Mouse (Mus musculus): ENCODE data around the gene Aplp1. TPM values are rescaled to one million over a fixed set of nuclear protein-coding genes. Genes with fewer than 3 reads are reported as not detected.

The Aplp1 gene
- polyA plus RNA-seq, 1 experiment from 2014 or later, result 32.3 TPM

GRCm38 (mm10) chr7:30421175-30421889 lies 24.0 kb downstream of the Aplp1 start, which contains the start of gene Nfkbid:
Gene Nfkbid, plus strand, starts transcription at chr7:30421732.
- peak within 1 kb of the TSS; percentile 75 for H3K27ac ChIP-seq (replicated peaks)
- peak; percentile 49 for DNase-seq (ENCODE audit: low spot score)
- 10% methylated on average over 31 of the region's 31 CpGs for WGBS

GRCm38 (mm10) chr7:30420673-30421072 lies 24.7 kb downstream of the Aplp1 start:
- WGBS, result 90% methylated on average over 3 of the region's 3 CpGs
- H3K4me1 ChIP-seq, result peaks cover 24% of the 10 kb centered on the region
- H3K4me3 ChIP-seq, result no peak overlapping the region
- no peak overlapping the region for H3K27ac ChIP-seq (replicated peaks)
- H3K27me3 ChIP-seq (replicated peaks; ENCODE audit: low read depth, poor library complexity, severe bottlenecking), result peaks cover 46% of the 10 kb centered on the region
- peaks cover 6% of the 10 kb centered on the region; the same call in 1 of the 2 replicates for H3K9me3 ChIP-seq
- peaks cover 6% of the 10 kb centered on the region for H3K36me3 ChIP-seq (replicated peaks)
- DNase-seq (ENCODE audit: low spot score), result no peak

More at GRCm38 (mm10) chr7:30421175-30421889, 24.0 kb downstream of the Aplp1 start, which contains the start of gene Nfkbid:
- peaks cover 11% of the 10 kb centered on the region for H3K36me3 ChIP-seq (replicated peaks)
- H3K9me3 ChIP-seq, result peaks cover 6% of the 10 kb centered on the region; the same call in 1 of the 2 replicates
- peaks cover 24% of the 10 kb centered on the region for H3K4me1 ChIP-seq
- H3K27me3 ChIP-seq (replicated peaks; ENCODE audit: low read depth, poor library complexity, severe bottlenecking), result peaks cover 46% of the 10 kb centered on the region
- peak within 1 kb of the TSS; percentile 68 for H3K4me3 ChIP-seq

GRCm38 (mm10) chr7:30419561-30420499 lies 25.5 kb downstream of the Aplp1 start, which contains the start of gene Hcst:
Gene Hcst, minus strand, starts transcription at chr7:30419854.
- Histone ChIP-seq H3K9me3 (peaks cover 6% of the 10 kb centered on the region; the same call in 1 of the 2 replicates), H3K27me3 (replicated peaks; ENCODE audit: low read depth, poor library complexity, severe bottlenecking) (peaks cover 46% of the 10 kb centered on the region)

GRCm38 (mm10) chr7:30417856-30418255 lies 27.5 kb downstream of the Aplp1 start:
- Histone ChIP-seq H3K9me3 (peaks cover 6% of the 10 kb centered on the region; the same call in 1 of the 2 replicates), H3K27ac (replicated peaks) (no peak overlapping the region), H3K4me3 (no peak overlapping the region), H3K27me3 (replicated peaks; ENCODE audit: low read depth, poor library complexity, severe bottlenecking) (peaks cover 31% of the 10 kb centered on the region), H3K36me3 (replicated peaks) (no peaks in the 10 kb centered on the region), H3K4me1 (peaks cover 17% of the 10 kb centered on the region)
- WGBS, result 75% methylated on average over 9 of the region's 9 CpGs
- DNase-seq (ENCODE audit: low spot score), result no peak

More at GRCm38 (mm10) chr7:30419561-30420499, 25.5 kb downstream of the Aplp1 start, which contains the start of gene Hcst:
- peaks cover 24% of the 10 kb centered on the region for H3K4me1 ChIP-seq
- WGBS, result 72% methylated on average over 10 of the region's 10 CpGs
- no peak within 1 kb of the TSS for H3K27ac ChIP-seq (replicated peaks)
- DNase-seq (ENCODE audit: low spot score), result no peak
- H3K4me3 ChIP-seq, result no peak within 1 kb of the TSS
- no peaks in the 10 kb centered on the region for H3K36me3 ChIP-seq (replicated peaks)

- no peak for DNase-seq (ENCODE audit: low spot score)
- no peak within 1 kb of the TSS for H3K27ac ChIP-seq (replicated peaks)
- H3K4me1 ChIP-seq, result no peaks in the 10 kb centered on the region
- no peaks in the 10 kb centered on the region for H3K27me3 ChIP-seq (replicated peaks; ENCODE audit: low read depth, poor library complexity, severe bottlenecking)
- 78% methylated on average over 5 of the region's 5 CpGs for WGBS
- no peaks in the 10 kb centered on the region for H3K36me3 ChIP-seq (replicated peaks)
- no peak within 1 kb of the TSS for H3K4me3 ChIP-seq
- peaks cover under 1% of the 10 kb centered on the region; the same call in 1 of the 2 replicates for H3K9me3 ChIP-seq
Observed at GRCm38 (mm10) chr7:30413596-30413995, 31.7 kb downstream of the Aplp1 start, which contains the start of gene Tyrobp. Gene Tyrobp, plus strand, starts transcription at chr7:30413760.

GRCm38 (mm10) chr7:30412735-30413147 lies 32.6 kb downstream of the Aplp1 start:
- Histone ChIP-seq H3K4me3 (no peak overlapping the region), H3K27ac (replicated peaks) (no peak overlapping the region), H3K27me3 (replicated peaks; ENCODE audit: low read depth, poor library complexity, severe bottlenecking) (no peaks in the 10 kb centered on the region), H3K4me1 (no peaks in the 10 kb centered on the region), H3K9me3 (no peaks in the 10 kb centered on the region), H3K36me3 (replicated peaks) (no peaks in the 10 kb centered on the region)
- WGBS, result 55% methylated on average over 4 of the region's 4 CpGs
- no peak for DNase-seq (ENCODE audit: low spot score)

- no peaks in the 10 kb centered on the region for H3K4me1 ChIP-seq
Observed at GRCm38 (mm10) chr7:30411023-30411422, 34.3 kb downstream of the Aplp1 start.

GRCm38 (mm10) chr7:30409789-30410188 lies 35.5 kb downstream of the Aplp1 start:
- no peak overlapping the region for H3K4me3 ChIP-seq
- no peaks in the 10 kb centered on the region for H3K27me3 ChIP-seq (replicated peaks; ENCODE audit: low read depth, poor library complexity, severe bottlenecking)
- no peak overlapping the region for H3K27ac ChIP-seq (replicated peaks)
- H3K4me1 ChIP-seq, result no peaks in the 10 kb centered on the region
- H3K9me3 ChIP-seq, result no peaks in the 10 kb centered on the region
- WGBS, result 78% methylated on average over 2 of the region's 2 CpGs
- H3K36me3 ChIP-seq (replicated peaks), result no peaks in the 10 kb centered on the region
- no peak for DNase-seq (ENCODE audit: low spot score)

More at GRCm38 (mm10) chr7:30411023-30411422, 34.3 kb downstream of the Aplp1 start:
- Histone ChIP-seq H3K9me3 (no peaks in the 10 kb centered on the region), H3K27me3 (replicated peaks; ENCODE audit: low read depth, poor library complexity, severe bottlenecking) (no peaks in the 10 kb centered on the region), H3K36me3 (replicated peaks) (no peaks in the 10 kb centered on the region), H3K4me3 (no peak overlapping the region), H3K27ac (replicated peaks) (no peak overlapping the region)
- 75% methylated on average over 3 of the region's 3 CpGs for WGBS
- DNase-seq (ENCODE audit: low spot score), result no peak

GRCm38 (mm10) chr7:30408639-30409038 lies 36.7 kb downstream of the Aplp1 start:
- Histone ChIP-seq H3K4me3 (no peak overlapping the region), H3K4me1 (no peaks in the 10 kb centered on the region), H3K9me3 (no peaks in the 10 kb centered on the region), H3K27ac (replicated peaks) (no peak overlapping the region), H3K36me3 (replicated peaks) (no peaks in the 10 kb centered on the region), H3K27me3 (replicated peaks; ENCODE audit: low read depth, poor library complexity, severe bottlenecking) (no peaks in the 10 kb centered on the region)
- WGBS, result 80% methylated on average over 3 of the region's 3 CpGs
- DNase-seq (ENCODE audit: low spot score), result no peak

GRCm38 (mm10) chr7:30402343-30402742 lies 43.0 kb downstream of the Aplp1 start:
- Histone ChIP-seq H3K27me3 (replicated peaks; ENCODE audit: low read depth, poor library complexity, severe bottlenecking) (no peaks in the 10 kb centered on the region), H3K9me3 (no peaks in the 10 kb centered on the region), H3K4me3 (no peak overlapping the region), H3K36me3 (replicated peaks) (no peaks in the 10 kb centered on the region), H3K27ac (replicated peaks) (no peak overlapping the region), H3K4me1 (no peaks in the 10 kb centered on the region)
- DNase-seq (ENCODE audit: low spot score), result no peak
- WGBS, result 71% methylated on average over 4 of the region's 4 CpGs

GRCm38 (mm10) chr7:30399671-30400070 lies 45.7 kb downstream of the Aplp1 start:
- no peaks in the 10 kb centered on the region for H3K4me1 ChIP-seq
- H3K4me3 ChIP-seq, result no peak overlapping the region
- no peaks in the 10 kb centered on the region for H3K36me3 ChIP-seq (replicated peaks)
- no peaks in the 10 kb centered on the region for H3K9me3 ChIP-seq
- DNase-seq (ENCODE audit: low spot score), result no peak
- WGBS, result 55% methylated on average over 7 of the region's 7 CpGs
- no peaks in the 10 kb centered on the region for H3K27me3 ChIP-seq (replicated peaks; ENCODE audit: low read depth, poor library complexity, severe bottlenecking)
- H3K27ac ChIP-seq (replicated peaks), result no peak overlapping the region

- no peak for DNase-seq (ENCODE audit: low spot score)
- H3K27ac ChIP-seq (replicated peaks), result no peak overlapping the region
- no peaks in the 10 kb centered on the region for H3K9me3 ChIP-seq
- 0 out of 2 replicates have a peak, but pooled peaks cover 8% of the 10 kb centered on the region for H3K4me1 ChIP-seq
- H3K4me3 ChIP-seq, result no peak overlapping the region
- no peaks in the 10 kb centered on the region for H3K27me3 ChIP-seq (replicated peaks; ENCODE audit: low read depth, poor library complexity, severe bottlenecking)
- no peaks in the 10 kb centered on the region for H3K36me3 ChIP-seq (replicated peaks)
- WGBS, result 33% methylated on average over 2 of the region's 2 CpGs
Observed at GRCm38 (mm10) chr7:30394871-30395270, 50.5 kb downstream of the Aplp1 start.

All from embryonic facial prominence, embryonic 10.5 days (tissue).